Mouse (Mus musculus): Measurements from ENCODE around the gene Tpt1.

The Tpt1 gene

DNA sequence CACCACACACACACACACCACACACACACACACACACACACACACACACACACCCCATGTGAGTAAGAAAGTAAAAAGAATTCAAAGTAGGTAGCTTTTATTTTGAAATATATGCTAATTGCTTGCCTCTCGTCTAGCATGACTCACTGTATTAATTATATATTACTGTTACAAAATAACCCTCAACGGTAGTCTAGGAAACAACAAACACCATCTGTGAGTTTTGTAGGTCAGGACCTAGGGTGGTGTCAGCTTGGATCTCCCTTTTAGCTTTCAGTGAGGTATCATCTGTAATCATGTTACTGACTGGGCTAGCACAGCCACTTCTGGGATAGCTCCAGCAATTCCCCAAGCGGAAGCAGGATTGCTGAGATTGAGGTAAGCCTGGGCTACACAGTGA is 32.4 kb downstream of the Tpt1 start:
- DNase-seq, result no peak

DNA sequence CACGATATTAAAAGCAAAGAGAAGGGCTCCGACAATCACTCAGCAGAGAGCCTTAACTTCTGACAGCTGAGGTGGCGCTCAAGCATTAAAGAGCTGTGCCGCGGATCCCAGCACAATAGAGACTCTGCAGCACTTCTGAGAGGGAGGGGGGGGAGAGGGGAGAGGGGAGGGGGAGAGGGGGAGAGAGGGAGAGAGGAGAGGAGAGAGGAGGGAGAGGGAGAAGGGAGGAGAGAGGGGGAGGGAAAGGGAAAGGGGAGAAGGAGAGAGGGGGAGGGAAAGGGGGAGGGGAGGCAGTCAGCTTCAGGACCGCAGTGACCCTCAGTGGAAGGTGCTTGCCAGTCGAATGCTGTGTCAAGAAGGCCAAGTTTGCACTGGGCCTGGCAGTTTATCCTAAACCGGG is 34.1 kb downstream of the Tpt1 start:
- DNase-seq, result no peak

DNA sequence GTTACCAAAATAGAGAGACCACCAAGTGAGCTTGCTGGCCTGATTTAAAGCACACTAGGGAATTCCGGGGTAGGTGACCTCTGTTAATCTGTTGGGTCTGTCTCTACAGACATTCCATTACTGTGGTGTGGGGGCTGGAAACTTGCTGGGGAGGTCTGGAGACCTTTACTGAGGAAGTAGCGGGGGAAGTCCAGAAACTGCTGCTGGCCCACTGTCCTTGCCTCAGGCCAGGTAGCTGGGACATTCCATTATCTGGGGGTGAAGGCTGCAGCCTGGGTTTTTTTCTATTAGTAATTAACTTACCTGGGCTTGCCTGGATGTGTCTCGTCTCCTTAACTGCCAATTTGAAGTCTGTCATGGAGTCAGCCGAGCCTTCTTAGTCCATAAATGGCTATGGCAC is 37.0 kb downstream of the Tpt1 start:
- DNase-seq, result no peak

DNA sequence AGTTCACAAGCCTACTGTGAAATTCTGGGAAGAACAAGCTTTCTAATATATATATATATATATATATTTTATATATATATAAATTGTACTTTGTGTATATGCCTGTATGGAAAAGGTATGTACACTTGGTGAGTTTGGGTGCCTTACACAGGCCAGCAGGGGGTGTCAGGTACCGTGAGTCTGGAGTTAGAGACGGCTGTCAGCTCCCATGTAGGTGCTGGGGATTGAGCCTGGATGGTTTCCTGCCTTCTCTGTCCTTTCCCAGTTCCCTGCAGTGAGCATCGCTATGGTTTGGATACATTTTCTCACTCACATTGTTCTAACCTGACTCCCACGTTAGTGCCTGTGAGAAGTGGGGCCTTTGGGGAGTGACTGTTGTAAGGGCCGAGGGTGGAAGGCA is 38.4 kb downstream of the Tpt1 start:
- DNase-seq, result no peak

DNA sequence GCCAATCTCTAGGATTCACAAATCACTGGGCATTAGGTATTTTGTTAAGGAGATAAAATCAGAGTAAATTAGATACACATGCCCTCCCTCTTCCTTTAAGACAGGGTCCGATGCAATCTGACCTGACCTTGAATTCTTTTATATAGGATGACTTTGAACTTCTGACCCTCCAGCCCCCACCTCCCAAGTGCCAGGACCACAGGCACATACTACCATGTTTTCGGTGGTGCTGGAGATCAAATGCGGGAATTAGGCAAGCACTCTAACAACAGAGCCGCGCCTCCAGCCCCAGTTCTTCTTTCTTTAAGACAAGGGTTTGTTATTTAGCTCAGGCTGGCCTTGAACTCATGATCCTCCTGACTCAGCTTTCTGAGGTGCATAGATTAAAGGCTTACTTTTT is 39.0 kb downstream of the Tpt1 start:
- no peak for DNase-seq

DNA sequence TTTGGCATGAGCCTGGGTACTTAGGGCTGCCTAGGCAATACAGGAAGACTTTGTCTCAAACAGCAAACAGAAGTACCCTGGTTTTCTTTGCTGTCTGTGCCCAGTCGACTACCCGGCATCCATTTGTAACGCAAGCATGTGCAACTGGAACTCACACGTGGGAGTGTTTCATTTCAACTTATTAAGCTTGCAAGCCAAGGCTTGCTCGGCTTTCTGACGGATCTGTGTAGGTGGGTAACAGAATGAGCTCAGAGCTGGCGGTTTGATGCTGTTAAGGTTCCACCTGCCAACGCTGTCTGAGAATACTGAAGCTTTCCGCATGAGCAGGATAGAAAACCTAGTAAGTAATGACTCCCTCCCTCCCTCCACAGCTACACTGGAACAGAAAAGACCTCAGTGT is 47.2 kb downstream of the Tpt1 start:
- no peak for DNase-seq
